Mouse (Mus musculus): ENCODE data around the gene Dmrtc2. TPM values are rescaled to one million over a fixed set of nuclear protein-coding genes. Genes with fewer than 3 reads are reported as not detected.

Dmrtc2 gene
- polyA plus RNA-seq, 1 experiment from 2014 or later, result not detected

DNA sequence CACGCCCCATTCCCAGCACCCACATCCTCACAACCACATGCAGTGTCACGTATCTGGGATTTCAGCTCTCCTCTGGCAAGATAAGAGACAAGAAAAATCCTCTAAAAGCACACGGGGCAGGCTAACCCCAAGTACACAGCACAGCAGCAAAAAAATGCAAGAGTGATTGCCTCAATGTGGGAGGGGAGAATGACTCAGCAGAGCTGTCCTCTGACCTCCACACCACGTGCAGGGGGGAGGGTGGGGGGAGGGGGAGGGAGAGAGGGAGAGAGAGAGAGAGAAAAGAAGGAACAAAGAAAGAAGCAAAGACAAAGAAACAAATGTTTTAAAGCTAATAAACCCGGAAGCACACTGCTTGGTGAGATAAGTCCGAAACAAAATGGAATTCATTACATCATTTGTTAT is 19.0 kb upstream of the Dmrtc2 start:
- no peak overlapping the region for H3K4me2 ChIP-seq
- no peaks in the 10 kb centered on the region for H3K36me3 ChIP-seq
- no peak overlapping the region for H3K9ac ChIP-seq
- H3K27ac ChIP-seq, result no peak overlapping the region
- no peaks in the 10 kb centered on the region for H3K9me3 ChIP-seq
- no peak overlapping the region for H3K4me3 ChIP-seq
- ATAC-seq (ENCODE audit: insufficient number of reproducible peaks, low FRiP score, low TSS enrichment, low read depth), result no peak
- 24% methylated on average over 6 of the region's 6 CpGs for WGBS
- no peaks in the 10 kb centered on the region for H3K27me3 ChIP-seq
- peaks cover 4% of the 10 kb centered on the region; the same call in 1 of the 2 replicates for H3K4me1 ChIP-seq

DNA sequence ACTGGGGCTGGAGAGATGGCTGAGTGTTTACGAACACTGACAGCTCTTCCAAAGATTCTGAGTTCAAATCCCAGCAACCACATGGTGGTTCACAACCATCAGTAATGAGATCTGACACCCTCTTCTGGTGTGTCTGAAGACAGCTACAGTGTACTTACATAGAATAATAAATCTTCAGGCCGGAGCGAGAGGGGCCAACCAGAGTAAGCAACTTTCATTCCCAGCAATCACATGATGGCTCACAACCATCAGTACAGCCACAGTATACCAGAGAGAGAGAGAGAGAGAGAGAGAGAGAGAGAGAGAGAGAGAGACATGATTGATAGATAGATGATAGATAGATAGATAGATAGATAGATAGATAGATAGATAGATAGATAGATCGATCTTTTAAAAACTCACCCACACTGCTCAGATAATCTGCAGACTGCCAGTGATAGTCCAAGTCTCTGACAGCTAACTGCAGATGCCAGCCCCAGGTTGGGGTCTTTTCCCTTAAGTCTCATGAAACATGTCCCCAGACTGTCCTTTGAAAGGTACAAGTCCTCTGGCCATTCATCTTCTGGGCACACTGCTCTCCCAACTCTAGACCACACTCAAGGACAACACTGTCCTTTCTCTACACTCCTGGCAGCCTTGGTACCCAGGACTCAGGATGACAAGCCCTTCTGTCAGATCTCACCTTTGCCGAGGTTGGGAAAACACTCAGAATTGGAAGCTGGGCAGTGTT is 18.1 kb upstream of the Dmrtc2 start:
- H3K36me3 ChIP-seq, result no peaks in the 10 kb centered on the region
- WGBS, result 78% methylated on average over 5 of the region's 5 CpGs
- no peaks in the 10 kb centered on the region for H3K9me3 ChIP-seq
- no peak overlapping the region for H3K4me2 ChIP-seq
- H3K27me3 ChIP-seq, result no peaks in the 10 kb centered on the region
- H3K9ac ChIP-seq, result no peak overlapping the region
- ATAC-seq (ENCODE audit: insufficient number of reproducible peaks, low FRiP score, low TSS enrichment, low read depth), result no peak
- H3K27ac ChIP-seq, result no peak overlapping the region
- H3K4me3 ChIP-seq, result no peak overlapping the region
- peaks cover 4% of the 10 kb centered on the region; the same call in 1 of the 2 replicates for H3K4me1 ChIP-seq

DNA sequence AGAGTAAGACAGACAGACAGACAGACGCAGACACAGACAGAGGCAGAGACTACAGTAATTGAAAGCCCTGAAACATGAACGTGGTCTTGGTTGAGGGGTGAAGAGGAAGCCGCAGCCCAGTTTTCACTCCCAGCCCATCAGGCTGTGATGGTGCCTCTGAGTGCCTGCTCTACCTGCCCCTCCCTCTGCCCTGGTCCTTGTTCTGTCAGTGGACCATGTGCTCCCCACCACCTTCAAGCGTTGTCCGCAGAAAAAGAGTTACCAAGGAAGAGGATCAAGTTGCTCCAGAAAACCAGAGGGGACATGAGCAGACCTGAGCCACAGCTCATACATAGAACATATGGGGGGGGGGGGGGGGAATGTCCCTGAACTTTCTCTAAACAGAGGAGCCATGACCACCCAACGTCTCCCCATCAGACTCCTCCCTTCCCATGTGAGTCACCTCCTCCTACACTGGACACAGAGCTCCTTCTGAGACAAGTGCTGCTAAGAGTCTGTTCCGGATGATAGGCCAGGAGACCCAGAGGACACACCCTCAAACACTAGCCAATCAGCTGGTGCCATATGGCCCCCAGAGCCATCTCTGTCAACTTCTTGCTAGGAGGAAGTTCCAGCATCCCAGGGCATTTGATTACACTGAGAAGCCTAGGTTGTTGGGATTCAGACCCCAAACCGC is 17.2 kb upstream of the Dmrtc2 start:
- H3K27me3 ChIP-seq, result no peaks in the 10 kb centered on the region
- no peak overlapping the region for H3K27ac ChIP-seq
- H3K9ac ChIP-seq, result no peak overlapping the region
- 78% methylated on average over 8 of the region's 8 CpGs for WGBS
- no peaks in the 10 kb centered on the region for H3K36me3 ChIP-seq
- H3K4me3 ChIP-seq, result no peak overlapping the region
- H3K4me1 ChIP-seq, result peaks cover 4% of the 10 kb centered on the region; the same call in 1 of the 2 replicates
- no peaks in the 10 kb centered on the region for H3K9me3 ChIP-seq
- H3K4me2 ChIP-seq, result no peak overlapping the region
- no peak for ATAC-seq (ENCODE audit: insufficient number of reproducible peaks, low FRiP score, low TSS enrichment, low read depth)

DNA sequence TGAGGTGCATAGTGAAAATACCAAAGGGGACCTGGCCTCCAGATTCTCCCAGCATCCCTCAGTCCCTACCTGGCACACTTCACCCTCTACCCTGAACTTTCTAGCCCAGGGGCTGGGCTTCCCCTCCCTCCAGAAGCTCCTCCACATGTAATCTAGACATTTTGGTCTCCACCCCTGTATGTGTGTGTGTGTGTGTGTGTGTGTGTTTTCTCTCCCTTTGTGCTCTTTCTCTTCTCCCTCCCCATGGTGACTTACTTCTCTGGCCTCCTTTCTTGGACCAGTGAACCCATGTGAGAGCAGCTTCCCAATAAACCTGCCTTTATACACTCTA is 16.7 kb upstream of the Dmrtc2 start:
- H3K27ac ChIP-seq, result no peak overlapping the region
- no peaks in the 10 kb centered on the region for H3K27me3 ChIP-seq
- no peak for ATAC-seq (ENCODE audit: insufficient number of reproducible peaks, low FRiP score, low TSS enrichment, low read depth)
- H3K9me3 ChIP-seq, result no peaks in the 10 kb centered on the region
- H3K9ac ChIP-seq, result no peak overlapping the region
- no peaks in the 10 kb centered on the region for H3K36me3 ChIP-seq
- H3K4me1 ChIP-seq, result peaks cover 4% of the 10 kb centered on the region; the same call in 1 of the 2 replicates
- no peak overlapping the region for H3K4me3 ChIP-seq
- no peak overlapping the region for H3K4me2 ChIP-seq

DNA sequence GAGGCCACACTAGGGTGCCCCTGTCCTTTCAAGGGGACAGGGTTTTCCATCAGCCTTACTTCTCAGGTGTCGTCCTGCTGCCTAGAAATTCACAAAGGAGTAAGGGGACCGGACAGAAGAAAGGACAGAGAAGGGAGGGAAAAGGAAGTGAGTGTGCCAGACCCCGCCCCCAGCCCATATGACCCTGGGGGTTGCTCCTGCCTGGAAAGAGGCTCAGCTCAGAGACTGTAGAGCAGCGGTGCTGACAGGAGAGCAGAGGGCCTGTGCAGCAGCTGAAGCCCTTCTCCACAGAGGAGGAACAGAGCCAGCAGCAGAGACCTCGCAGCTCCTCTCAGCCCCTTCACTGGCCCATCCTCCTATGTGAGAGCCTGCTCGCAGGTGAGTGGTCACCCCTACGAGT is 16.2 kb upstream of the Dmrtc2 start:
- Histone ChIP-seq H3K9me3 (no peaks in the 10 kb centered on the region), H3K4me2 (no peak overlapping the region), H3K9ac (no peak overlapping the region), H3K27me3 (no peaks in the 10 kb centered on the region), H3K4me1 (peaks cover 4% of the 10 kb centered on the region; the same call in 1 of the 2 replicates), H3K4me3 (no peak overlapping the region), H3K36me3 (no peaks in the 10 kb centered on the region), H3K27ac (no peak overlapping the region)
- 38% methylated on average over 7 of the region's 7 CpGs for WGBS
- ATAC-seq (ENCODE audit: insufficient number of reproducible peaks, low FRiP score, low TSS enrichment, low read depth), result no peak

DNA sequence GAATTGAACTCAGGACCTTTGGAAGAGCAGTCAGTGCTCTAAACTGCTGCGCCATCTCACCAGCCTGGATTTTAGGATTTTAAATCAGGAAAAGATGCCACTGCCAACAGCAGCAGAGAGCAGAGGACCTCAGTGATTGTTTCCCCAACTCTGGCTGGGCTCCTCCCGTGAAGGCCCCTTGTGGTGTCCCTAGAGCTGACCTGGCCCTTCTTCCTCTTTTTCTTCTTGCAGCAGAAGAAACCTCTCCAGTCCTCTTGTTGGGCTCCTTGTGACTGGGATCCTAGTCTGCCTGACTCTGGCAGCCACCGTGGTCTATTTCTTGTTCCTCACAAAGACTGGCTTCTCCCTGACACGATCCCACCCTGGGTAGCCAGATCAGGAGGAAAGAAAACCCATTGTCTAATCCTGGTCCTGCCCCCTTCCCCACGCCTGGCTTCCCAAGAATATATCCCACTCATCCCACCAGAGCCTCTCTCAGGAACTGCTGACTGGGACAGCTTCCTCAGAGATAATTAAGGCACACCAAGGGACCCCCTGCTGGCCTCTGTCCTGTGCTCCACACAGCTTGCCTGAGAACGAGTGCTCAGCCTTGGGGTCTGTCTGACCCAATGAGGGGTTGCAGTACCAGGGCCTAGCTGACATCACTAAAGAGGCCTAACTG is 13.3 kb upstream of the Dmrtc2 start:
- Histone ChIP-seq H3K36me3 (no peaks in the 10 kb centered on the region), H3K9ac (no peak overlapping the region), H3K9me3 (no peaks in the 10 kb centered on the region), H3K27me3 (no peaks in the 10 kb centered on the region), H3K4me3 (no peak overlapping the region), H3K4me1 (peaks cover 4% of the 10 kb centered on the region; the same call in 1 of the 2 replicates), H3K27ac (no peak overlapping the region), H3K4me2 (no peak overlapping the region)
- 45% methylated on average over 6 of the region's 6 CpGs for WGBS
- no peak for ATAC-seq (ENCODE audit: insufficient number of reproducible peaks, low FRiP score, low TSS enrichment, low read depth)

DNA sequence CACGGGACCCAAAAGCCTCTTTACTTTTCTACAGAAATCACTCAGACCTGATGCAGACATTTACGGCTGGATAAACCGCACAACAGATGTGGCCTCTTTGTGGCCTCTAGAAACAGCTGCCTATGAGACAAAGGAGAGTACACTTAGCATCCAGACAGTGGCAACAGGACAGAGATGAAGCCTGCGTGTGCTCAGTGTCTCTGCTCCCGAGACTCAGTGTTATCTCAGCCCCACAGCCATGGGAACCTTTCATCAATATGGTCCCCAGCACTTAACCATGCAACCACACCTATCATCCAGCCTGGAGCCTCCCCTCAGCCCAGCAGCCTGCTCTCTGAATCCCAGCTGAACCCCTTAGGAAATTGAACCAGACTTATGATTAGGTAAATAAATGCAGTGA is 10.6 kb upstream of the Dmrtc2 start:
- no peak overlapping the region for H3K4me2 ChIP-seq
- no peak overlapping the region for H3K27ac ChIP-seq
- no peak overlapping the region for H3K9ac ChIP-seq
- ATAC-seq (ENCODE audit: insufficient number of reproducible peaks, low FRiP score, low TSS enrichment, low read depth), result no peak
- no peaks in the 10 kb centered on the region for H3K27me3 ChIP-seq
- no peaks in the 10 kb centered on the region for H3K9me3 ChIP-seq
- H3K4me1 ChIP-seq, result no peaks in the 10 kb centered on the region
- 65% methylated on average over 5 of the region's 5 CpGs for WGBS
- no peak overlapping the region for H3K4me3 ChIP-seq
- H3K36me3 ChIP-seq, result no peaks in the 10 kb centered on the region

DNA sequence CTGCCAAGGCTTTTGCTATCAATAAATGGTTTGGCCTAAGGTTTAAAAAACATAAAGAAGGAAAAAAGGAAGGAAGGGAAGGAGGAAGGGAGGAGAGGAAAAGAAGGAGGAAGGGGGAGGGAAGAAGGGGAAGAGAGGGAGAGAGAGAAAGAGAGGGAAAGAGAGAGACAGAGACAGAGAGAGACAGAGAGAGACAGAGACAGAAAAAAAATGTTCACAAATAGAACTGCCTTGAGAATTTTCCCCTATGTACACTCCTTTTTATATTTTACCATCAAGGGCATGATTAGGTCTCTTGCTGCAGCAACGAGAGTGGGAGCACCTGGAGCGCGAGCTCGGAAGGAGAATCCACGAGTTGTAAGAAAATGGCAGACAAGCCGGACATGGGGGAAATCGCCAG is 7.9 kb upstream of the Dmrtc2 start, which contains the start of gene Gm9844:
Gm9844 (plus strand) TSS at position 301 of the 400 bp plus-strand sequence.
- no peaks in the 10 kb centered on the region for H3K4me1 ChIP-seq
- H3K4me3 ChIP-seq, result no peak within 1 kb of the TSS
- H3K4me2 ChIP-seq, result no peak within 1 kb of the TSS
- H3K9me3 ChIP-seq, result no peaks in the 10 kb centered on the region
- no peak within 1 kb of the TSS for H3K27ac ChIP-seq
- 85% methylated on average over 7 of the region's 7 CpGs for WGBS
- ATAC-seq (ENCODE audit: insufficient number of reproducible peaks, low FRiP score, low TSS enrichment, low read depth), result no peak
- H3K36me3 ChIP-seq, result no peaks in the 10 kb centered on the region
- no peaks in the 10 kb centered on the region for H3K27me3 ChIP-seq
- no peak within 1 kb of the TSS for H3K9ac ChIP-seq

DNA sequence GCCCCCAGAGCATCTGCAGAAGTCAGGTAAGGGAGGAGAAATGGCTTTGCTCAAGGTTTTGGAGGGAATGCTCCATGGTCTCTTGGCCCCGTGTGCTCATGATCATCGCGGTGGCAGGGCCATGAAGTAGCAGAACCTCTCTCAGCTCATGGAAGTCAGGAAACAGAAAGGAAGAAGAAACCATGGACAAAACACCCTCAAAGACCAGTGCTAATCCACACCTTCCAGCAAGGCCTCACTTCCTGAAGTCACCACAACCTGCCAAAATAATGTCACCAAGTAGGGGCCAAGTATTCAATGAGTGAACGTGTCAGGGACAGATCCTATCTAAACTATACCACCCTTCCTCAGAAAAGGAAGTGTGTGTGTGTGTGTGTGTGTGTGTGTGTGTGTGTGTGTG is 7.0 kb upstream of the Dmrtc2 start:
- Histone ChIP-seq H3K9ac (no peak overlapping the region), H3K9me3 (no peaks in the 10 kb centered on the region), H3K27me3 (no peaks in the 10 kb centered on the region), H3K4me1 (no peaks in the 10 kb centered on the region), H3K4me3 (no peak overlapping the region), H3K4me2 (no peak overlapping the region), H3K27ac (no peak overlapping the region), H3K36me3 (no peaks in the 10 kb centered on the region)
- 79% methylated on average over 4 of the region's 4 CpGs for WGBS
- no peak for ATAC-seq (ENCODE audit: insufficient number of reproducible peaks, low FRiP score, low TSS enrichment, low read depth)

DNA sequence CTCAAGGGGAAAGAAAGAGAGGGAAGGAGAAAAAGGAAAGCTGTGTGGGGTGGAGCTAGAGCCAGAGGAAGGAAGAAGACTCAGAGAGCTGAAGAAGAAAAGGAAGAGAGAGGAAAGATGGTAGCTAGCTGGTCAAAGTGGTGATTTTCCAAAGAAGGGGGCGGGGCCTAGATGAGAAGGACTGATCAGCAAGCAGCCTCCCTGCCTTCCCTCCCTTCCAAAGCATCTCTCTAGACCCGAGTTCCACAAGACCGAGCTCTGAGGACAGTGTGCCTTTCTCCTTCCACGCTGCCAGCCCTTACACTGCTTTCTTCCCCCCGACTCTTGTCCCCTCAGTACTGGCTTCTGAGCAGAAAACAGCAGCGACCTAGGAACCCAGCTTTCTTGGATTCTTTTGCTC is 5.7 kb upstream of the Dmrtc2 start:
- Histone ChIP-seq H3K9ac (no peak overlapping the region), H3K27me3 (0 out of 2 replicates have a peak, but pooled peaks cover 3% of the 10 kb centered on the region), H3K36me3 (no peaks in the 10 kb centered on the region), H3K27ac (no peak overlapping the region), H3K4me2 (no peak overlapping the region), H3K9me3 (no peaks in the 10 kb centered on the region), H3K4me1 (no peaks in the 10 kb centered on the region), H3K4me3 (no peak overlapping the region)
- 27% methylated on average over 6 of the region's 6 CpGs for WGBS
- ATAC-seq (ENCODE audit: insufficient number of reproducible peaks, low FRiP score, low TSS enrichment, low read depth), result no peak

DNA sequence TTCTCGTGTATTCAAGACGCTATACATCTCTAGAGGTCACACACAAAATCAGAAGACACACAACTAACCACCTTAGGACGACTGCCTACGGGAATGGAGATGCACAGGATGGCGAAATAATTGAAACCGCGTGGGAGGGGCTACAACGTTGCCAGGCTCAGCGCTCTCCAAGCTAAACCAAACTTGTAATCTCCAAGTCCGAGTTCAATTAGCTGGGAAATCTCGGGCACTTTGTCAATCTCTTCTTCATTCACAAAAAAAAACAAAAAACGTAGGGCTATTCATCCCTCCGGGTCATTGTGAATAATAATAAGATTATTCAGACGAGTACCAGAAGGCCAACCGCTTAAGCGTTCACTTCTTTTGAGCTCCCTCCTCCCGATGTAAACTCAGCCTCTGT is 777 bp upstream of the Dmrtc2 start:
- Histone ChIP-seq H3K27me3 (0 out of 2 replicates have a peak, but pooled peaks cover 13% of the 10 kb centered on the region), H3K4me1 (no peaks in the 10 kb centered on the region), H3K36me3 (no peaks in the 10 kb centered on the region), H3K27ac (no peak overlapping the region), H3K9ac (no peak overlapping the region), H3K4me3 (no peak overlapping the region), H3K9me3 (no peaks in the 10 kb centered on the region), H3K4me2 (no peak overlapping the region)
- no peak for ATAC-seq (ENCODE audit: insufficient number of reproducible peaks, low FRiP score, low TSS enrichment, low read depth)
- WGBS, result 69% methylated on average over 17 of the region's 17 CpGs

DNA sequence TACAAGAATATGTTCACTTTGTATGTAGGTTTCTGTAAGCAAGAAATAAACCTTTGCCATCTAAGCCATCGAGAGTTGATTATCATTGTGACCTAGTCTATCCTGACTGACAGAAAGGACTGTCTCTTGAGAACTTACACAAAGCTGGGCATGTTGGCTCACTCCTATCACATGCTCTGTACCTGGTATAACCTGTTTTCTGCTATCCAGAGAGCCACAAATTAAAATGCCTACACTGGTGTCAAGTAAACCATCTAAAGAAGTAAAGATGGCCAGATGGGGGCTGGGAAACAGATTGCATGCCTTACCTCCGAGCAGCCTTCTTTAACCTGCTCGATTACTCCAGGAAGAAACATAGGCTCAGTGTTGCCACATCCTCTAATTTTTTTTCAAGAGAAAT is 7.7 kb downstream of the Dmrtc2 start:
- Histone ChIP-seq H3K9me3 (no peaks in the 10 kb centered on the region), H3K4me2 (no peak overlapping the region), H3K27me3 (no peaks in the 10 kb centered on the region), H3K4me1 (0 out of 2 replicates have a peak, but pooled peaks cover 2% of the 10 kb centered on the region), H3K4me3 (no peak overlapping the region), H3K36me3 (no peaks in the 10 kb centered on the region), H3K9ac (no peak overlapping the region), H3K27ac (no peak overlapping the region)
- no peak for ATAC-seq (ENCODE audit: insufficient number of reproducible peaks, low FRiP score, low TSS enrichment, low read depth)
- WGBS, result 38% methylated on average over 3 of the region's 3 CpGs
